Mouse (Mus musculus) heart, adult 18-20 months (tissue): ENCODE data around the gene Mpo. TPM values are rescaled to one million over a fixed set of nuclear protein-coding genes. Genes with fewer than 3 reads are reported as not detected.

Source experiments
- DNase-seq, 2 experiments: peaks; one replicate each; pipeline ENCODE4 v3.0.0; 2021 to 2022; ENCODE audit warnings: mixed read lengths in 1 of 2
- total RNA-seq, 2 experiments: library from RNA; stranded (reverse); gene quantifications; 2 replicates each; pipeline ENCODE4 v1.2.3; 2021

Gene Mpo
- total RNA-seq, 2 experiments from 2014 or later = not detected

DNA sequence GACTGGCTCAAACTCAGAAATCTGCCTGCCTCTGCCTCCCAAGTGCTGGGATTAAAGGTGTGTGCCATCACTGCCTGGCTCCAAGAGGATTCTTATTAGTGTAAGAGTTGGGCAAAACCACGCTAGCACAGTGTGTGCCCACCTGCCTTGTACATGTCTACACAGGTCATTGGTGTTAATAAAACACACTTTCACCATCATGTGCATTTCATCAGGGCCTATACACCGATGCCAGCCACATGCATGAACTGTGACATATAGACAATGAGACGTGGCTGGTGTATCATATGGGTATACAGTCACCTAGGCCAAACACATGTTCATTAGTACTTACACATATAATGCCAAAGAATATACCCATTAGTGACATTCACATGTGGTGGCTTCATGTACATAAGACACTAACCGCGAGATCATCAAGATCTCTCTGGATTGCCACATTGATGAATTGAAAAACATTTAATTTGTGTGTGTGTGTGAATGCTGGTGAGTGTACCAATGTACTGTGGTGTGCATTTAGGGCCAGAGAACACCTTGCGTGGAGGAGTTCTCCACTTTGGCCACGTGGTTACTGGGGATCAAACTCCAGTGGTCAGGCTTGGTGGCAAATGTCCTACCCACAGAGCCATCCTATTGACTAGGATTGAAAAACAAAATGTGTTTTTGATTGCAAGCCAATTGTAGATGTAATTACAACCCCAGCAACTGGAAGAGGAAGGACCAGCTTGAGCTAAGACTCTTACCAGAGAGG, 35.0 kb upstream of the Mpo start:
- DNase-seq = no peak

DNA sequence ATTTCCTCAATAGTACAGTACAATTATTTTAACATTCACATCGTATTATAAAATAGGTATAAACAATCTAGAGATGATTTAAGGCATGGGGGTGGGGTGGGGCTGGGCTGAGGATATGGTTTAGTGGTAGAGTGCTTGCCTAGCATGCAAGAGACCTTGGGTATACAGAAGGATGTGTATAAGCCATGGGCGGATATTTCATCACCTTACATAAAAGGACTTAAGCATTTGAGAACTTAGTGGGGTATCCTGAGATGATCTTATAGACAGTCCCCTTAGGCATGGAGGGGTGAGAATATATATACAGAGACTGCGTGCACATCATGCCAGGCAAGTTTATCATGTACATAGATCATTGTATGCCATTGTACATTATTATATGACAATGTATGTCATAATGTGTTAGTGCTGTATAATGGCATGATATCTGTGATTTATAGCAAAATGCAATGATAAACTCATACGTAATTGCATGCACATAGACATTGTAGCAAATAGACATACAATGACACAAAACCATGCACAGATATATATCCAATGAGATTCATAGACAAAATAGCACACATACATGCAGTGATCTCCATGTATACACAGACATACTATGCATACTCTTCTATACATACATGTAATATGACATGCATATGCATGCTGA, 34.3 kb upstream of the Mpo start:
- no peak for DNase-seq

DNA sequence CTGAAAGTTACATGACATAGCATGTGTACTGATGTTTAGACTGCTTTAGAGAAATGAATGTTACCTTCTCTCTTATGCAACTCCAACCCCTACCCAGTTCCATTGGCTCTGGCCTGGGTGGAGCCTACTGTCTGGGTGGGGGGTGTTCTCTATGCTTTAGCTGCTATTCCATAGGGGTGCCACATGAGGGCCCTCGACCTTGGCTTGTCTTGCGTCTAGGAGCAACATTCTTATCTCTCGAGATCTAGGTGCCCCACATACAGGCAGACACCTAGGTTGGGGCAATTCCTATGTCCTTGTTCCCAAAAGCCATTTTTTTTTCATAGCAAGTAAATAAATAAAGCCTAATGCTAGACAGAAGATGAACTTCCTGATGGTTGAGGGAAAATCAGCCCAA, 33.8 kb upstream of the Mpo start:
- no peak for DNase-seq

DNA sequence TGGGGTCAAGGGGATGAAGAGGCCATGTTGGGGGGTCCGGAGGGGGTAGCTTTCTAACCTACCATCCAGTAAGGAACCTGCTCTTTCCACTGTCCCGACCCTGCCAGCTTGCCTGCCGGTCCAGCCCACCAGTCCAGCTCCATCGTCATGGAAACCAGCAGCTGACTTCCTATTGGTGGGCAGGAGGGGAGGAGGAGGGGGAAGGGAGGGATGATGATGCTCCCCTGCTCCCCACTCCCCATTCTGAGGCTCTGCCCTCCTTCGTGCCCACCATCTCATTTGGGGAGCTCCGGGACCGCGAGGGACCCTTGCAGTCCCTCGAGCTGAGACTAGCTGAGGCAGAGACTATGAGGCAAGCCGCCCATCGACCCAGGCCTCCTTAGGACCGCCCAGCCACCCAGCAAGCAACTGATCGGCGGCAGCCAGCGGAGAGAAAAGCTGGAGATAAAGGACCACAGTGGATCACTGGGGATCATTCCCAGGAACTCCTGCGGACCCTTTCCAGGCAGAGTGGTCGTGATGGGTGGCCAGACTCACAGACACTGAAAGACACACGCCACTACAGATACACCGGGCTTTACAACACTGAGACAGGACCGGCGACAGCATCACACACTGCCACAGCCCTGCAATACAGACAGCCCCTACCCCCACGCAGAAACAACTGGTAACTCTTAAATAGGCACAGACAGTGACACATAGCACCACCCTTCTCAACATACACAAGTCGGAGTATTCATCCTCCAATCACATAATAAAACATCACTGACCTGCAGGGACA, 32.9 kb upstream of the Mpo start, which contains the start of gene Tspoap1:
TSS of gene Tspoap1 (plus strand) at position 241 of the 781 bp plus-strand sequence.
- DNase-seq = no peak

DNA sequence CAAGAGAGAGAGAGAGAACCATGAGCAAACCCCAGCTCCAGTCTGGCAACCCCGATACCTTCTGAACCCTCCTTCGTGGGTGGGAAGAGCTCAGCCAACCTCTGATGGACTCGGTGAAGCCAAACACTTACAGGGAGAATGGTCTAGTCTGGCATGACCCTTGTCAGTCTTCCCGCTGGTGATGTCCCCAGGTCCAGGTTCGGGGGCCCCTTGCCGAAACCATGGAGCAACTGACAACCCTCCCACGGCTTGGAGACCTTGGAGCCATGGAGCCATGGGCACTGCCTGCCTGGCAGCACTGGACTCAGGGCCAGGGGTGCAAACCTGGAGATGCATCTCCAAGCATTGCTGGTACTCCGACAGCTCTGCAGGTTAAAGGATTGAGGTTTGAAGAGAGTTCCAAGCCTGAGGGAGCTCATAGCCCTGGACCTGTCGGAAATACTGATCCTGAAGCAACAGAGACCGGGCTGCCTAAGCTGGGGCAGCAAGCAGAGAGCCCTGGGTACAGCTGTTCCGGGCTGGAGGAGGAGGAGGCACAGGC, 32.1 kb upstream of the Mpo start:
- no peak for DNase-seq

DNA sequence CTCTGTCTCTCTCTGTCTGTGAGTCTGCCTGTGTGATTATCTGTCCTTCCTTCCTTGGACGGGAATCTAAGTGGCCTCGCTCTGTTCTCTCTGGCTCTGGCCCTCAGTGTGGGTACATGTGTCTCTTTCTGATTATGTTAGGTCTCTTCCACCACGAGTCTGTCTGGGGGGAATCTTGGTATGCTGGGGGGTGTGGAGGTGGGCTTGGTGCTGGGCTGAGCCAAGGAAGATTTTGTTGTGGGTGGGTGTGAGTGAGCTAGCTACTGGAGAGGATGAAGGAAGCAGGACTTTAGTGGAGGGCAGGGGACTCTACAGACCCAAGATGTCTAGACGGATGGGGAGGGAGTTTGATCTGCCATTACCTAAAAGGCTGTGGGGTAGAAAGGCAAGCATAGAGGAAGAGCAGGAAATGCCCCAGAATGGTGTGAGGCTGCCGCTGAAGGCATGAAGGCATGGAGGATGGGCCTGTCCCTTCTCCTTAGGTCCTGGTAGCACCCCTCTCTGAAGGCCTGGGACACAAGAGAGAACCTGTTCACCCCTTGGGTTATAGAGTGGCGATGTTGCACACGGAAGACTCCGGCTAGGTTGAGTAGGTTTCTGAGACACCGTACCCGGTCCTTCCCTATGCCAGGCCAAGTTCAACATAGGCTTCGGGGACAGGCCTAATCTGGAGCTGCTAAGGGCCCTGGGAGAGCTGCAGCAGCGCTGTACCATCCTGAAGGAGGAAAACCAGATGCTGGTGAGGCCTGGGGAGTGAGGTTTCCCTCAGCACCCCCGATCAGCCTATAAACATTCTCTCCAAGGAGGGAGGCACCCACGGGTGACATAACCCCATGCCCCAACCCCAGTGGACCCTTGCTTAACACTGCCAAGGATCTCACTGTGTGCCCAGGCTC, 31.3 kb upstream of the Mpo start:
- no peak for DNase-seq

DNA sequence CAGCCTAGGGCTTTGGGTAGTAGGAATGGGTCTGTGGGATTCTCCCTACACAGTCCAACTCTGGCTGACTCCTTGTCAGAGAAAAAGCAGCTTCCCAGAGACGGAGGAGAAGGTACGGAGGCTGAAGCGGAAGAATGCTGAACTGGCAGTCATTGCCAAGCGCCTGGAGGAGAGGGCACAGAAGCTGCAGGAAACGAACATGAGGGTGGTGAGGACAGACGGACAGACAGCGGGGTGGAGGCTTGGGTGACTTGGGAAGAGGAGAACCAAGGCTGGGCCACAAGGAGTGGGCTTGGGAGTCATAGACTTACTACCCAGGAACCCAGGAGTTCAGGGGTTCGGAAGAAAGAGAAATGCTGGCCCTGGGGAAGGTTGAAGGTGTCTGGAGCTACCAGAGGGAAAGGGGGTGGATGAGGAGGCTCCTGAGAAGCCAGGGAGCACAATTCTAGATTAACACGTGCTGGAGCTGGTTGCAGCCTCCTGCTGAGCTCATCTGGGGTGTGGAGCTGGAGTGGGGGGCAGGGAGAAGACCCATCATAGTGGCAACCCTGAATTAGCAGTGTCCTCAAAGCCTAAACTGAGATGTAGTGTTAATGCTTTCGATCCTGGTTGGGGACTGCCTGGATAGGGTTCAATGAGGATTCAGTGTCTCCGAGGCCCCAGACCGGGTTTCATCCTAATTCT, 30.5 kb upstream of the Mpo start:
- no peak for DNase-seq

DNA sequence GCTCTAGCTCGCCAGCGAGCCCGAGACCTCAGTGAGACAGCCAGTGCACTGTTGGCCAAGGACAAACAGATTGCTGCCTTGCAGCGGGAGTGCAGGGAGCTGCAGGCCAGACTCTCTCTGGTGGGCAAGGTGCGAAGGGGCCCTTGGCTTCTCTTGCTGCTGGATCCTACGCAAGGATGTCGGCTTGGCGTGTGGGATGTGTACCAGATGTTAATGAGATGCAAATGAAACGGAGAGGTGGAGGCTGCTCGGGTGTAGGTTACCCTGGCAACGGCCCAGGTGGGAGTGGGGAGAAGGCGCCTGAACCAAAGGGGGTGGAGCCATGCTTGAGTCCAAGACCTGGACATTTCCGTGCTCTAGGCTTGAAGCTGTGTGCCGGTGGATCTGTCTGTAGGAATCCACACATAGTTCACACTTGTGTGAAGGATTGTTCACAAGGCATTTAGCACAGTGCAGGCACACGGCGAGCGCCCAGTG, 29.8 kb upstream of the Mpo start:
- no peak for DNase-seq

DNA sequence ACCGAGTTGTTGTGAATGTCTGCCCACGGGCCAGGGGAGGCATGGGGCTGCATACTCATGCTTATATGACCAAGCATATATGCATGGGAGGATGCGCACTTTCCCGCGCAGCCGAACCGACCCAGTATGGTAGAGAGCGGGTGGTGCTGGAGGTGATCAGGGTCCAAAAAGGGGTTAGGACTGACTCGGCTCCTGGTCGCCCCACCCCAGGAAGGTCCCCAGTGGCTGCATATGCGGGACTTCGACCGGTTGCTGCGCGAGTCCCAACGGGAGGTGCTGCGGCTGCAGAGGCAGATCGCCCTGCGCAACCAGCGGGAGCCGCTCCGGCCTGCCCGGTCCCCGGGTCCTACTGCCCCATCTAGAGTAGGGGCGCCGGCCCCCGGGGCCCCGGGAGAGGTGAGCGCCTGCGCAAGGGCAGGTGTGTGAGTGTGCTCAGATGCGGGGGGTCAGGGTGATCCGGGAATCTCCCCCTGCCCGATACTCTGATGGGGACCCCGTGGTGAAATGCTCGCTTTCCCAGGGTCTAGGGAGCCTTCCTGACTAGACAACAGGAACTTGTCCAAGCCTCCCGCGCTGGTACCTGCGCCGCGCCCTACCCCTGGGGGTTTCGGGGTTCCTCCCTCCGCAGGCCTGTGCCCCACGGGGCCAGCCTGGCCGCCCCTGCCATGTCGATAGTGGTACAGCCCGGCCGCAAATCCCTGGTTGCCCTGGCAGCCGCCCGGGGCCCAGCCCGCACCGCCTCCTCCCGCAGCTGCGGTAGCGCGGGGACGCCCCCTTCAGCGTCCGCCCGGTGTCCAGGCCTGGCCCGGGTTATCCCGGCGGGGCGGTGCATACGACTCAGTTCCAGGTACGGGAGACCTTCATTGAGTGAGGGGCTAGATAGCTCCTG, 29.1 kb upstream of the Mpo start:
- DNase-seq = no peak

DNA sequence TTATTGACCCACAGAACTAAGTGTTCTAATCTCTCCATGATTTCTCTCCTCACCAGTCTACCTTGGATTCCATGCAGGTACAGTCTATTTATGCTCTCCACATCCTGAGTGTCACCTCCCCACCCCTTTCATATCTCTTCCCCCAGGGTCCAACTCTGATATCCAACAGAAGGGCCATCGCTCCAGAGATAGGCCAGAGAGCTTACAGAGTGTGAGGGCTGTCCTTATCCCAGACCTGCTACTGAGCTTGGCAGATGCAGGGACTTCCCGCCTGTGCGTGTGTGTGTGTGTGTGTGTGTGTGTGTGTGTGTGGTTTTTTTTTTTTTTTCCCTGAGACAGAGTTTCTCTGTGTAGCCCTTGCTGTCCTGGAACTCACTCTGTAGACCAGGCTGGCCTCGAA, 24.6 kb upstream of the Mpo start:
- DNase-seq = no peak

DNA sequence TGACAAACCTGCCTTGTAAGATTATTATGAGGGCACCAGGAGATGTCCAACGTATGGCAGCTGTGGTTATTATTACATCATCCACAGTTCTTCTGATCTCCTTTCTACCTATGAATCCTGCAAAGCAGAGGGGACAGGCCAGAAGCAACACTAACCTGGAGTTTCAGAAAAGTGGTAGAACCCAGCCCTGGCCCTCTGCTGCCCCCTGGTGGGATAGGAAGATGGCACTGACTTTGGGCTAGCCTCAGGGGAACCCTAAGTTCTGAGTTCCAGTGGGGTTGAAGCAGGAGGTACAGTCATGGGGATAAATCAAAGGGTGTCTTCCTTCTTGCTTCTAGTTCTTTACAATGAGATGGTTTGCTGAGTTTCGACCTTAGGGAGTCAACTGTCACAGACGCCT, 22.4 kb upstream of the Mpo start:
- peak; percentile 40 to 86 for DNase-seq

DNA sequence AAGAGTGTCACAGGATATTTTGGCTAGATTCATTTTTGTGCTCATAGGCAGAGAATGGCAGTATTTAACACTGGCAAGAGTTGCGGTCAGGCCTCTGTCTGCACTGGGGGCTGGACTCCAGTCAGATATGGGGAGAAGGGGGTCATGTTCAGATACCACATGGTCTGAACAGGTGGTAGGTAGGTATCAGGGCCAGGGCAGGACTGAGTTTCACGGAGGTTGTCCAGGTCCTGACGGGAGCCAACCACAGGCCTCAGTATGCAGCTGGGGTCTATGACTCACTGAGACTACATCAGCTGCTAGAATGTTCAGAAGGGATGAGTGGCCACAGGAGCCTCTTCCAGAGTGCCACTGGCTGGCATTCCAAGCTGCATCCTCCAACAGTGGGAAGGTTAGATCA, 21.0 kb upstream of the Mpo start:
- DNase-seq = no peak

DNA sequence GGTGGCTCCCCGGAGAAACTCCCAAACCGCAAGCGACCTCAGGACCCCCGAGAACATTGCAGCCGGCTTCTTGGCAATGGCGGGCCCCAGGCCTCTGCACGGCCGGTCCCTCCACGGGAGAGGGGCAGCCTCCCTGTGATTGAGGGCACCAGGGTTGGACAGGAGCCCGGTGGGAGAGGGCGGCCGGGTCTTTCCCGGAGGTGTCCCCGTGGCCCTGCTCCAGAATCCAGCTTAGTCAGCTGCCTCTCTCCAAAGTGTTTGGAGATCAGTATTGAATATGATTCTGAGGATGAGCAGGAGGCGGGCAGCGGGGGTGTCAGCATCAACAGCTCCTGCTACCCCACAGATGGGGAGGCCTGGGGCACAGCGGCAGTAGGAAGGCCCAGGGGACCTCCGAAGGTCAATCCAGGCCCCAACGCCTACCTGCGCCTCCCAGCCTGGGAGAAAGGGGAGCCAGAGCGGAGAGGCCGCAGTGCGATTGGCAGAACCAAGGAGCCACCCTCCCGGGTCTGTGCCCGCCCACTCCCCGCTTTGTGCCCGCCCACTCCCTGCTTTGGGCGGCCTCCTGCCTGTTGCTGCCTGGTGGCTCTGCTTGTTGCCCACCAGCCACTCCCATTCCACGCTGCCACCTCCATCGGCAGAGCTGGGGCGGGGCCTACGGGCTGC, 15.1 kb upstream of the Mpo start:
- DNase-seq = peak in 1 of 2 experiments; percentile 18

DNA sequence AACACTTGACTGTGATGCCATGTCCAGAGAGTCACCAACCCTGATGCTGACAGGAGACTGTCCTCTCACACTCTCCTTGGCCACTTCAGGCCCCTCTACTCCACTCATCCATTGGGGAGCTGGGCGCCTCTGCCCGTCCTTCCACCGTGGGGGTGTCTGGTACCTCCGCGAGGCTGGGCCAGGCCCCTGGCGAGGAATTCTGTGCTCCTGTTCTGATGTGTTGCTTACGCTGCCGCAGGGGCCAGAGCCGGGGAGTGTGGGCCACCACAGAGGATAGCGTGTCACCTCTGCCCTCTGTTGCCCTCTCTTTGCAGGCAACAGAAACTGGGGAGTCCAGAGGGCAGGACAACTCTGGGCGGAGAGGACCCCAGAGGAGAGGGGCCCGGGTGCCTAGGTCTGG, 14.5 kb upstream of the Mpo start:
- DNase-seq = no peak

DNA sequence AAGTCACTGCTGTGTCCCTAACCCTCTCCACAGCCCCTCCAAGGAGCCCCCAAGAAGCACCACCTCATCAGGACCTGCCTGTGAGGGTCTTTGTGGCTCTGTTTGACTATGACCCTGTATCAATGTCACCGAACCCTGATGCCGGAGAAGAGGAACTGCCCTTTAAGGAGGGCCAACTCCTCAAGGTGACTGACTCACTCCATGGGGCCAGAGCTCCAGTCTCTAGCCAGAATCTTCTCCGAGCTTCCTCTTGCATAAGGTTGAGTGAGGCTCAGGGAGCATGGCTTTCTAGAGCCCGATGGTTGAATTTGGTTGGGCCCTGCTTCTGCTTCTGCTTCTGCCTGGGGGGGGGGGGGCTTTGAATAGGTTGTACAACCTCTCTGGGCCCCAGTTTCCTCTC, 14.0 kb upstream of the Mpo start:
- no peak for DNase-seq

DNA sequence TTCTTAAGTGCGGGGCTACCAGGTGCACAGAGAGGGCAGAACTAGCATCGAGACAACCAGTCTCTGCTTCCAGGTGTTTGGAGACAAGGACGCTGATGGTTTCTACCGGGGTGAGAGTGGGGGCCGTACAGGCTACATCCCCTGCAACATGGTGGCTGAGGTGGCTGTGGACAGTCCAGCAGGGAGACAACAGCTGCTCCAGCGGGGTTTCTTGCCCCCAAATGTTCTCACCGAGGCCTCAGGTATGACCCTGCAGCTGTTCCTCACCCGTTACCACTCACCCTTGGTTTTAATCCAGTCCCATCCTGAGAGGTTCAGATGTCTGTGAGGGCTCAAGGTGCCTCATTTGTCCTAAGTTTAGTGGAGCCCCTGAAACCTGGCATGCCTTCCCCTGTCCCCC, 13.3 kb upstream of the Mpo start:
- DNase-seq = no peak

DNA sequence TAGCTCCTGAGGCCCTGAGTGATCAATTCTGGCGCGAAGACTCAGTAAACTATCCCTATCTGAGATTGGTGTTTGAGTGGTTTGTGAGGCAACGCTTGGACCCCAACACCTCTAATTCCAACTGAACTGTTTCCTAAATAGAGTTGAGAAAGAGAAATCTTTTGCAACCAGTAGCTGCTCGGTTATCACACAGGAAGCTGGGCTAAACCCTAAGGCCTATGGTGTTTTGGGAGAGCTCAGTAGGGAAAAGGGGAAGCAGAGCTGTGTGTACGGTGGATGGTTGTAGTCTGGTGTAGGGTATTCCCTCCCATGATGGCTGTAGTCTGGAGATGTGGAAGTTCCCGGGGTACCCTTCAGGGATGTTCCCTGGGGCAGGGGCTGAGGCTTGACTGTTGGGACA, 3.3 kb upstream of the Mpo start:
- DNase-seq = no peak

DNA sequence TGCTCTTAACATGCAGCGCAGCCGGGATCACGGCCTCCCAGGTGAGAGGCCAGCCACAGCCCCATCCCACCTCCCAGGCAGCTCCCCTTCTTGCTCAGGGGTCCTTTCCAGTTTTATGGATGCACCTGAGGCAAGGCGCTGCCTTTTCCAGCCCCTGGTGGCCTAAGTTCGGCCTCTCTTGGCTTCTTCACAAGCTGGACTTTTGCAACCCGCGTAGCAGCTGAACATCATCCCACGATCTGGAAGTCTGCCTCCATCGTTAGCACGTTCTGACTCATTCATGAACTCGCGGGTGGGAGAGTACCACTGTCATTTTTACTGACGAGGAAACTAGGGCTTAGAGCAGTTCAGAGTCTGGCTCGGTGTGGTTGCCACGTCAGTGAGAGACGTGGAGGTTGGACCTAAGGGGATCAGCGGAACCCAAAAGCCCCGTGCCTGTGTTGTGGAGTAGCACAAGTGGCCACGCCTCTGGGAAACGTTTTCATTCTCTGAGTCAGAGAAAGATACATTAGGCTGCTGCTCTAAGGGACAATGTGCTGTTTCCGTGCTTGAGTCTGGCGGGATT, 8.4 kb downstream of the Mpo start:
- DNase-seq = peak; percentile 37 to 52

DNA sequence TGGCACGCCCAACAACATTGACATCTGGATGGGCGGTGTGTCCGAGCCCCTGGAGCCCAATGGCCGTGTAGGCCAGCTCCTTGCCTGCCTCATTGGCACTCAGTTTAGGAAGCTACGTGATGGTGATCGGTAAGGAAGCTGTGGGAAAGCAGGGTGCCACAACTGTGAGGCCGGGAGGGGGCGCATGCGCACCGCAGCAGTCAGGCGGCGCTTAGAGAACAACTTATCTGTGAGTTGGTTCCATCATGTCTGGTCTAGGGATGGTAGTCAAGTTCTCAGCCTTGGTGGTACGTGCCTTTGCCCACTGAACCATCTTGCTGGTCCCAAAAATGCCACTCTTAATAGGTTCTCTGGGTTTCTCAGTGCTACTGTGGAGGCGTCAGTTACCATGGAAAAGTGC, 9.2 kb downstream of the Mpo start:
- no peak for DNase-seq
